23 mouse cellular contexts compared by ENCODE assay signal in the genomic region with DNA sequence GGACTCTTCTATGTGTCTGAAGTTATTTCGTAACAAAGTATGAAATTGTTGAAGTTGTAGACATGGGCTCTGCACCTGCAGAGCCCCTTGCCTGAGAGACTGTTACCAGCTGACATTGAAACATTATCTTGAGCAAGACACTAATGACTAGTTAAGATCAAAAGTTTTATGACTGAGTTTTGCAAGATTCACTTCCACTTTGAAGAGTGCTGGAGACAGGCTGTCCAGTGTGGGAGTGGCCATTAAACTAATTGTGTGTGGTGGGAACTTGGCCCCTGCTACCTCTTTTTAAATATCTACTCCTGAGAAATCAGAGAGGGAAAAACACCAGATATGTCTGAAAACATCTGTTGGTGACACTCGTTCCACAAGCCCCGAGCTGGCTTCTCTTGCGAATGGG. TPM values are rescaled to one million over a fixed set of nuclear protein-coding genes. Genes with fewer than 3 reads are reported as not detected.
"Had no signal": no experiment of that assay in that cellular context is flagged by ENCODE, and none has a peak within 500 bp of the region (broad histone marks: within the 10 kb centered on the region; RNA-seq: fewer than 3 reads in every experiment).

No protein-coding gene starts in this region.

- ATAC-seq: inflammation-experienced regulatory T-cells, adult 6 months had no signal

- H3K27ac ChIP-seq: kidney, embryonic 15.5 days; limb, embryonic 13.5 days; liver, embryonic 15.5 days; neural tube, embryonic 12.5 days; stomach, embryonic 15.5 days had no signal

- H3K4me3 ChIP-seq: kidney, embryonic 15.5 days; limb, embryonic 13.5 days; liver, embryonic 15.5 days; neural tube, embryonic 12.5 days; stomach, embryonic 15.5 days had no signal

- H3K4me1 ChIP-seq: neural tube, embryonic 12.5 days; stomach, embryonic 15.5 days had no signal

- DNase-seq: kidney, adult 2 months; kidney, postnatal 36 days; layer of hippocampus, adult 9-11 months; layer of hippocampus, postnatal 36 days; lung, embryonic 14.5 days; lung, postnatal 10 days; lung, postnatal 4 days; midbrain, embryonic 14.5 days; retina, postnatal 1 day; right cerebral cortex, postnatal 14 days; thymus, postnatal 4 days had no signal

- H3K4me2 ChIP-seq: kidney, embryonic 15.5 days; limb, embryonic 13.5 days; liver, embryonic 11.5 days; liver, embryonic 15.5 days; lung, embryonic 14.5 days; neural tube, embryonic 12.5 days; stomach, embryonic 15.5 days had no signal

- H3K9me3 ChIP-seq: kidney, embryonic 15.5 days; limb, embryonic 13.5 days; liver, embryonic 15.5 days; neural tube, embryonic 12.5 days; stomach, embryonic 15.5 days had no signal

- H3K36me3 ChIP-seq: kidney, embryonic 15.5 days; limb, embryonic 13.5 days; liver, embryonic 15.5 days; neural tube, embryonic 12.5 days; stomach, embryonic 15.5 days had no signal

- H3K27me3 ChIP-seq: neural tube, embryonic 12.5 days; stomach, embryonic 15.5 days had no signal

- H3K9ac ChIP-seq: kidney, embryonic 15.5 days; limb, embryonic 13.5 days; liver, embryonic 15.5 days; lung, embryonic 14.5 days; neural tube, embryonic 12.5 days; stomach, embryonic 15.5 days had no signal

RNA-seq across cellular contexts. Expression of a gene that starts 44.6 kb away (rescaled TPM):
- total RNA-seq: layer of hippocampus, adult 18-20 months; layer of hippocampus, postnatal 36 days; left cerebral cortex, adult 8-10 months; left cerebral cortex, postnatal 36 days had no signal
- polyA plus RNA-seq: inflammation-experienced regulatory T-cells, adult 6 months; kidney, embryonic 15.5 days; limb, embryonic 13.5 days; liver, embryonic 11.5 days; liver, embryonic 15.5 days; lung, embryonic 14.5 days; midbrain, embryonic 14.5 days; neural tube, embryonic 12.5 days; spleen, adult 2 months; stomach, embryonic 15.5 days; testis, adult 2 months had no signal

RNA-seq across cellular contexts. Expression of a gene that starts 56.5 kb away (rescaled TPM):
- total RNA-seq: layer of hippocampus, adult 18-20 months; layer of hippocampus, postnatal 36 days; left cerebral cortex, adult 8-10 months; left cerebral cortex, postnatal 36 days had no signal
- polyA plus RNA-seq: inflammation-experienced regulatory T-cells, adult 6 months; kidney, adult 2 months; kidney, embryonic 15.5 days; limb, embryonic 13.5 days; liver, embryonic 11.5 days; liver, embryonic 15.5 days; lung, embryonic 14.5 days; midbrain, embryonic 14.5 days; neural tube, embryonic 12.5 days; stomach, embryonic 15.5 days; testis, adult 2 months had no signal
